Mouse (Mus musculus): Measurements from ENCODE around the gene Trim67. TPM values are rescaled to one million over a fixed set of nuclear protein-coding genes. Genes with fewer than 3 reads are reported as not detected.

Gene Trim67
- 0.10 and 0.12 TPM in 2 replicates for polyA plus RNA-seq (2012; rRNA removed)

DNA sequence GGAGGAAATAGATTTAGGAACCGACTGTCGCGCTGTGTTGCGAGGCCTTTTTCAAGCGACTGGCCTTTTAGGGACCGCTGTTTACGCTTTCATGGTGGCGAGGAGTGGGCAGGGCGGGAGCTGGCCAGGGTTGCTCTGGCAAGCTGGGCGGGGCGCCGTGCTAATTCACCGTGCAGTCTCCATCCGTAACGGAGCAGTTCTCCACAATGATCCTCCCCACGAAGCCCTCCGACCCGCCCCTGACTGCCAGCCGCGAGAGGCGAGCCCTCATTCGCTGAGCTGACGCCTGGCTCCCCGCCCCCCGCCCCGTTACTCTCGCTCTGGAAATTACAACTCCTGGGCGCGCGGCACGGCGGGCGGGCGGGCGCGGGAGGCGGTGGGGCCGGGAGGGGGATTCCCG is at the start of gene Trim67:
TSS of gene Trim67 (plus strand) at position 385 of the 400 bp plus-strand sequence.

DNA sequence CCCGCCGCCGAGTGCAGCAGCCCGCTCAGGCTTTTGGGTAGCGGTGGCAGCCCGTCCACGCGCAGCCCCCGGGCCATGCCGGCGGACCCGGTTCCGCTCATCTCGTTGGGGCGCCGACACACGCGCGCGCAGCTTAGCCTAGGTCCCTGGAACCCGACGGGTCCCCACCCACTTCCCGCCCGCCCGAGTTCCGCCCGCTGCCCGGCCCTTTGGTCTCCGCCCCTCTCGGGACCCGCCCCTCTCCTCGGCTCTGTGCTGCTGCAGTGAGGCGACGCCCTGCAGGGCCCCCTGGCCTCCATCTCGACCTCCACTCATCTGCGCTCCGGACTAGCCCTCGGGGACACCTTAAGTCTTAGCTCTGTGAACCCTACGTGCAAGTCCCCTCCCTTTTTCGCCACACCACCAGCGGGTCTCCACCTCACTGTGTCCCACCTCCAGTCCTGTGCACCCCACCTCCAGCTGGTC is 41.2 kb upstream of the Trim67 start, which contains the start of gene Fam89a:
TSS of gene Fam89a (minus strand) at position 124 of the 465 bp plus-strand sequence.

DNA sequence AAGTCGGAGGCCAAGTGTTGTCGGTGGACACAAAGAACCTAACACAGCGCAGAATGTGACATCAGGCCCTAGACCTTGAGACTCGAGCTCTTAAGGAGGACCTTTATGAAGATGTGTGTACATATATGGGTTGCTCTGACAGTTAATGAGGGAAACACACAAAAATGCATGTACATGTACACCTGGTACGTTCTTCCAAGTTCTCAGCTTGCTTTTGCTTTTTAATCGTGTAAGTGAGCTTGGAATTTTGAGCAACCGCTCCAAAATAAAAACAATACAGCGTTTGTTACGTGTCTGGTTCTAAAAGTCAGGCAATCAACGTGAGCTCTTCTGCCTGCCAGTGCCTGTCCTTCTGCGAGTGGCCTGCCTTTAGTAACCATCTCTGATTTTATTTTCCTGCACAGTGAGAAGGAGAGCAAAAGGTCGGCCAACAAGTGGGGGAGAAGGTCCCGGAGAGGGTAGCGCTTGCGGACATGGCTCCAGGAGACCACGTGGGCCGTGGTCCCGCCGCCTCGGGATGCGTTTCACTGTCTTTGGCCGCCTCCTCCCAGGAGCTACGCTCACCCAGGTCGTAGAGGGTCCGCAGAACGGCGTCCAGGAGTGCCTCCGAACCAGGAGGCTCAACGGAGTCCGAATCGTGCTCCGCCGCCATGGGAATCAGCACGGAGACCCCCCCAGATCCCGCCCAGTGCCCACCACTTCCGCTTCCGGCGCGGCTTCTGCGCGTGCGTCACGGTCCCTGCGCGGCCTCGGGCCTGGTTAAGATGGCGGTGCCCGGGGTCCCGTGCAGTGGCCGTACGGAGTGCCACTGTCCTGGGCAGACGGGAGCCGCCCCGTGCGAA is 69.7 kb downstream of the Trim67 start, which contains the start of the genes Gnpat and 2810004N23Rik:
TSS of gene Gnpat (plus strand) at position 713 of the 842 bp plus-strand sequence.
TSS of gene 2810004N23Rik (minus strand) at position 800 of the 842 bp plus-strand sequence.

Other genes starting within 250 kb of the Trim67 start
- 163 and 220 TPM in 2 replicates for gene Agt, start 223.4 kb upstream of the Trim67 start, polyA plus RNA-seq (2012; rRNA removed)
- gene Capn9, start 217.0 kb upstream of the Trim67 start, polyA plus RNA-seq (2012; rRNA removed) = 0.07 and 0.18 TPM in 2 replicates
- 69.5 and 83.6 TPM in 2 replicates for gene 2310022B05Rik, start 129.7 kb upstream of the Trim67 start, polyA plus RNA-seq (2012; rRNA removed)
- 25.6 and 26.2 TPM in 2 replicates for gene Ttc13, start 71.1 kb upstream of the Trim67 start, polyA plus RNA-seq (2012; rRNA removed)
- 27.6 and 32.5 TPM in 2 replicates for gene Arv1, start 71.0 kb upstream of the Trim67 start, polyA plus RNA-seq (2012; rRNA removed)
- 0.53 and 0.94 TPM in 2 replicates for gene Fam89a, start 41.3 kb upstream of the Trim67 start, polyA plus RNA-seq (2012; rRNA removed)
- gene Gnpat, start 69.9 kb downstream of the Trim67 start, polyA plus RNA-seq (2012; rRNA removed) = 46.1 and 47.2 TPM in 2 replicates
- 16.1 and 18.5 TPM in 2 replicates for gene 2810004N23Rik, start 70.0 kb downstream of the Trim67 start, polyA plus RNA-seq (2012; rRNA removed)
- 19.1 and 21.5 TPM in 2 replicates for gene Exoc8, start 104.6 kb downstream of the Trim67 start, polyA plus RNA-seq (2012; rRNA removed)
- gene Sprtn, start 104.8 kb downstream of the Trim67 start, polyA plus RNA-seq (2012; rRNA removed) = 15.8 and 20.7 TPM in 2 replicates
- gene Egln1, start 156.2 kb downstream of the Trim67 start, polyA plus RNA-seq (2012; rRNA removed) = 40.2 and 57.6 TPM in 2 replicates
- 40.4 and 42.8 TPM in 2 replicates for gene Tsnax, start 219.9 kb downstream of the Trim67 start, polyA plus RNA-seq (2012; rRNA removed)

All from ovary, adult 2 months (tissue).